Mouse (Mus musculus): ENCODE results near the gene BC048507. TPM values are rescaled to one million over a fixed set of nuclear protein-coding genes. Genes with fewer than 3 reads are reported as not detected.
"Not testable (repeated sequence)": the region's sequence is repeated elsewhere in the genome, so short reads cannot be mapped to it uniquely, and the experiment has no call there.

The BC048507 gene
- polyA plus RNA-seq, 1 experiment, result 98.0 TPM

GRCm38 (mm10) chr13:67867899-67868298, 4.8 kb downstream of the BC048507 start:
- Histone ChIP-seq H3K4me1 (ENCODE audit: control insufficient read depth, insufficient read depth, low read length) (no peaks in the 10 kb centered on the region), H3K4me3 (ENCODE audit: control insufficient read depth, low read depth, low read length) (no peak overlapping the region), H3K36me3 (ENCODE audit: control insufficient read depth, insufficient read depth, low read length) (no peaks in the 10 kb centered on the region), H3K27ac (ENCODE audit: control insufficient read depth, insufficient read depth, low read depth, low read length) (no peak overlapping the region), H3K27me3 (ENCODE audit: control insufficient read depth, insufficient read depth, low read length) (no peaks in the 10 kb centered on the region; the same call in 1 of the 2 replicates)
- peak; percentile 32; the same call in 1 of the 2 replicates for TF ChIP-seq CTCF (IDR thresholded peaks at IDR 0.05; ENCODE audit: control insufficient read depth, insufficient read depth, insufficient replicate concordance, low read depth, low read length)
- TF ChIP-seq POLR2A (IDR thresholded peaks at IDR 0.05; ENCODE audit: control insufficient read depth, low read depth, low read length), result no peak

- not testable (repeated sequence) for H3K27me3 ChIP-seq (ENCODE audit: control insufficient read depth, insufficient read depth, low read length); H3K36me3 ChIP-seq (ENCODE audit: control insufficient read depth, insufficient read depth, low read length); H3K4me1 ChIP-seq (ENCODE audit: control insufficient read depth, insufficient read depth, low read length); H3K4me3 ChIP-seq (ENCODE audit: control insufficient read depth, low read depth, low read length); H3K27ac ChIP-seq (ENCODE audit: control insufficient read depth, insufficient read depth, low read depth, low read length)
Observed at GRCm38 (mm10) chr13:67876049-67876698, 13.0 kb downstream of the BC048507 start.

GRCm38 (mm10) chr13:67876699-67877254, 13.7 kb downstream of the BC048507 start:
- TF ChIP-seq CTCF (IDR thresholded peaks at IDR 0.05; ENCODE audit: control insufficient read depth, insufficient read depth, insufficient replicate concordance, low read depth, low read length) (no peak), POLR2A (IDR thresholded peaks at IDR 0.05; ENCODE audit: control insufficient read depth, low read depth, low read length) (no peak)
- H3K27ac ChIP-seq (ENCODE audit: control insufficient read depth, insufficient read depth, low read depth, low read length), result no peak overlapping the region
- H3K27me3 ChIP-seq (ENCODE audit: control insufficient read depth, insufficient read depth, low read length), result no peaks in the 10 kb centered on the region
- H3K4me3 ChIP-seq (ENCODE audit: control insufficient read depth, low read depth, low read length), result peak overlapping the region; percentile 13; the same call in 1 of the 2 replicates
- H3K4me1 ChIP-seq (ENCODE audit: control insufficient read depth, insufficient read depth, low read length), result no peaks in the 10 kb centered on the region
- H3K36me3 ChIP-seq (ENCODE audit: control insufficient read depth, insufficient read depth, low read length), result no peaks in the 10 kb centered on the region

GRCm38 (mm10) chr13:67883966-67884365, 20.8 kb downstream of the BC048507 start:
- no peak overlapping the region for H3K27ac ChIP-seq (ENCODE audit: control insufficient read depth, insufficient read depth, low read depth, low read length)
- no peaks in the 10 kb centered on the region for H3K36me3 ChIP-seq (ENCODE audit: control insufficient read depth, insufficient read depth, low read length)
- no peaks in the 10 kb centered on the region for H3K27me3 ChIP-seq (ENCODE audit: control insufficient read depth, insufficient read depth, low read length)
- peak overlapping the region; percentile 55 for H3K4me3 ChIP-seq (ENCODE audit: control insufficient read depth, low read depth, low read length)
- no peak for TF ChIP-seq CTCF (IDR thresholded peaks at IDR 0.05; ENCODE audit: control insufficient read depth, insufficient read depth, insufficient replicate concordance, low read depth, low read length)
- no peak for TF ChIP-seq POLR2A (IDR thresholded peaks at IDR 0.05; ENCODE audit: control insufficient read depth, low read depth, low read length)
- peaks cover 8% of the 10 kb centered on the region for H3K4me1 ChIP-seq (ENCODE audit: control insufficient read depth, insufficient read depth, low read length)

GRCm38 (mm10) chr13:67909759-67910158, 46.6 kb downstream of the BC048507 start:
- no peaks in the 10 kb centered on the region for H3K36me3 ChIP-seq (ENCODE audit: control insufficient read depth, insufficient read depth, low read length)
- no peak overlapping the region for H3K27ac ChIP-seq (ENCODE audit: control insufficient read depth, insufficient read depth, low read depth, low read length)
- TF ChIP-seq POLR2A (IDR thresholded peaks at IDR 0.05; ENCODE audit: control insufficient read depth, low read depth, low read length), result no peak
- TF ChIP-seq CTCF (IDR thresholded peaks at IDR 0.05; ENCODE audit: control insufficient read depth, insufficient read depth, insufficient replicate concordance, low read depth, low read length), result no peak
- H3K4me3 ChIP-seq (ENCODE audit: control insufficient read depth, low read depth, low read length), result no peak overlapping the region
- H3K27me3 ChIP-seq (ENCODE audit: control insufficient read depth, insufficient read depth, low read length), result no peaks in the 10 kb centered on the region
- H3K4me1 ChIP-seq (ENCODE audit: control insufficient read depth, insufficient read depth, low read length), result 0 out of 2 replicates have a peak, but pooled peaks cover 2% of the 10 kb centered on the region

Other genes starting within 250 kb of the BC048507 start
- not detected in 2 replicates for gene Gm49345, start 225.6 kb upstream of the BC048507 start, polyA plus RNA-seq (2012; rRNA removed)
- 0.38 and 0.47 TPM in 2 replicates for gene Zfp729a, start 225.5 kb upstream of the BC048507 start, polyA plus RNA-seq (2012; rRNA removed)
- 1.4 and 1.9 TPM in 2 replicates for gene Zfp738, start 176.3 kb upstream of the BC048507 start, polyA plus RNA-seq (2012; rRNA removed)
- gene Zfp65, start 134.2 kb upstream of the BC048507 start, polyA plus RNA-seq (2012; rRNA removed), result 1.4 and 1.5 TPM in 2 replicates
- gene Zfp85, start 108.1 kb upstream of the BC048507 start, polyA plus RNA-seq (2012; rRNA removed), result 0.22 and 0.41 TPM in 2 replicates
- gene Zfp493, start 83.6 kb upstream of the BC048507 start, polyA plus RNA-seq (2012; rRNA removed), result 0.37 and 0.51 TPM in 2 replicates
- gene Zfp273, start 49.6 kb upstream of the BC048507 start, polyA plus RNA-seq (2012; rRNA removed), result 0.36 and 0.59 TPM in 2 replicates
- gene Gm10037, start 32.2 kb upstream of the BC048507 start, polyA plus RNA-seq (2012; rRNA removed), result 10.4 and 12.9 TPM in 2 replicates